Mouse (Mus musculus): Measurements from ENCODE around the gene Mamstr.

DNA sequence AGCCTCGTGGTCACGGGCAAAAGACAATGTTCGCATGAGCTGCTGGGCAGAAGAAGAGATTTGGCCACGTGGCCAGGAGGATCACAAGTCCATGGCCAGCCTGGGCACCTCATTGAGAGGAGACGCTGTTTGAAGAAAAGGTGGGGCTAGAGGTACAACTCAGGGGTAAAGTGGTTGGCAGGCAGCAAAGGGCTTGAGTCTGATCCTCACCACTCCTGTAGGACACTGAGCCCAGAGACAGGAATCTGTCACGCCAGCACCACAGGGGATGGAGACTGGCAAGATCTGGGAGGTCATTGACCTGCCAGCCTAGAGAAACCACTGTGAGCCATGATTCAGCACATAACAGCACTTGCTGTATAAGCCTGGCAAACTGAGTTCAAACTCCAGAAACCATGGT lies 42.2 kb upstream of the Mamstr start:
- TF ChIP-seq POLR2A (IDR thresholded peaks at IDR 0.05; ENCODE audit: control insufficient read depth, low read depth, low read length): no peak
- TF ChIP-seq CTCF (IDR thresholded peaks at IDR 0.05; ENCODE audit: control insufficient read depth, insufficient read depth, insufficient replicate concordance, low read depth, low read length): no peak

All from testis, adult 2 months (tissue).